Mouse (Mus musculus) CH12.LX (cell line): ENCODE data around the gene Cdc42. TPM values are rescaled to one million over a fixed set of nuclear protein-coding genes. Genes with fewer than 3 reads are reported as not detected.

Source experiments
- DNase-seq: peaks from one replicate; pipeline ENCODE4 v3.0.0-alpha.2; 2013; ENCODE audit errors: extremely low read depth
- H3K27ac ChIP-seq: 2 replicates; pipeline ENCODE4 v1.5.1; 2012; ENCODE audit warnings: low read depth, mild to moderate bottlenecking, control low read depth, moderate library complexity; ENCODE audit not compliant: insufficient read depth
- H3K27me3 ChIP-seq: replicated peaks from 2 replicates; pipeline ENCODE3; 2012; ENCODE audit warnings: inconsistent platforms
- H3K36me3 ChIP-seq, 2 experiments: replicated peaks in 1 of 2; 2 replicates each; pipeline versions ENCODE3 to v1.6.1; 2012; ENCODE audit warnings: inconsistent platforms in 1 of 2, low read length in 1 of 2, mild to moderate bottlenecking in 1 of 2, mixed read lengths in 1 of 2, moderate library complexity in 1 of 2; ENCODE audit not compliant: control insufficient read depth in 1 of 2, insufficient read depth in 1 of 2
- H3K4me1 ChIP-seq, 2 experiments: 2 replicates each; pipeline ENCODE4 v1.6.1; 2012; ENCODE audit warnings: inconsistent platforms in 1 of 2, moderate library complexity in 1 of 2; ENCODE audit not compliant: insufficient read depth in 2 of 2, control insufficient read depth in 1 of 2
- H3K4me2 ChIP-seq: 2 replicates; pipeline ENCODE4 v1.6.1; 2012; ENCODE audit warnings: low read depth, mild to moderate bottlenecking, control low read depth; ENCODE audit not compliant: poor library complexity, insufficient read depth, severe bottlenecking
- H3K4me3 ChIP-seq, 3 experiments: fragments of 150-350 bp in 1 of 3; sonication (generic) in 1 of 3; replicated peaks in 1 of 3; 2 replicates each; pipeline versions ENCODE3 to v1.5.1; 2011 to 2012; ENCODE audit warnings: low read depth in 2 of 3, low read length in 2 of 3, mild to moderate bottlenecking in 2 of 3, moderate library complexity in 2 of 3, control low read depth in 1 of 3, improper control_type of control experiment in 1 of 3, inconsistent platforms in 1 of 3, mixed read lengths in 1 of 3; ENCODE audit not compliant: poor library complexity in 1 of 3
- H3K79me2 ChIP-seq: replicated peaks from 2 replicates; pipeline ENCODE4 v1.6.1; 2012; ENCODE audit warnings: mild to moderate bottlenecking, moderate library complexity; ENCODE audit not compliant: control insufficient read depth, poor library complexity, insufficient read depth, severe bottlenecking; ENCODE audit errors: extremely low read depth
- H3K9ac ChIP-seq: 2 replicates; pipeline ENCODE4 v1.6.1; 2012; ENCODE audit warnings: low read depth, mild to moderate bottlenecking, control low read depth, moderate library complexity; ENCODE audit not compliant: insufficient read depth
- H3K9me3 ChIP-seq: replicated peaks from 2 replicates; pipeline ENCODE3; 2012; ENCODE audit warnings: low read length, inconsistent platforms, mixed read lengths
- BHLHE40 ChIP-seq: IDR thresholded peaks from 2 replicates; pipeline ENCODE4 v1.6.1; 2011; ENCODE audit warnings: mild to moderate bottlenecking, low read depth, low read length, improper control_type of control experiment
- CHD1 ChIP-seq: IDR thresholded peaks from 2 replicates; pipeline ENCODE4 v1.6.1; 2012; ENCODE audit warnings: low read depth, low read length, improper control_type of control experiment, inconsistent platforms
- CTCF ChIP-seq, 2 experiments: IDR thresholded peaks in 1 of 2; conservative IDR thresholded peaks in 1 of 2; 2 replicates each; pipeline ENCODE4 v1.5.1; 2011 to 2012; ENCODE audit warnings: low read depth in 2 of 2, low read length in 2 of 2, improper control_type of control experiment in 1 of 2, inconsistent platforms in 1 of 2, mild to moderate bottlenecking in 1 of 2, moderate library complexity in 1 of 2
- E2F4 ChIP-seq: IDR thresholded peaks from 2 replicates; pipeline ENCODE4 v1.6.1; 2011; ENCODE audit warnings: low read depth, low read length, improper control_type of control experiment; ENCODE audit not compliant: insufficient replicate concordance
- ELF1 ChIP-seq: IDR thresholded peaks from 2 replicates; pipeline ENCODE4 v1.6.1; 2014; ENCODE audit warnings: low read depth, mild to moderate bottlenecking, inconsistent platforms, low read length, improper control_type of control experiment
- ETS1 ChIP-seq: conservative IDR thresholded peaks from 2 replicates; pipeline ENCODE4 v1.6.1; 2012; ENCODE audit warnings: low read depth, mild to moderate bottlenecking, inconsistent platforms, low read length, improper control_type of control experiment, moderate library complexity
- GABPA ChIP-seq: IDR thresholded peaks from 2 replicates; pipeline ENCODE4 v1.6.1; 2012; ENCODE audit warnings: low read depth, low read length, improper control_type of control experiment, inconsistent platforms; ENCODE audit not compliant: insufficient replicate concordance
- HCFC1 ChIP-seq: IDR thresholded peaks from 2 replicates; pipeline ENCODE4 v1.6.1; 2012; ENCODE audit warnings: low read depth, mild to moderate bottlenecking, inconsistent platforms, low read length, improper control_type of control experiment
- IRF4 ChIP-seq: IDR thresholded peaks from 2 replicates; pipeline ENCODE4 v1.6.1; 2014; ENCODE audit warnings: low read depth, mild to moderate bottlenecking, inconsistent platforms, low read length, improper control_type of control experiment
- JUN ChIP-seq: IDR thresholded peaks from 2 replicates; pipeline ENCODE4 v1.6.1; 2011; ENCODE audit warnings: low read depth, mild to moderate bottlenecking, low read length, improper control_type of control experiment, moderate library complexity; ENCODE audit not compliant: insufficient read depth
- JUND ChIP-seq: conservative IDR thresholded peaks from 2 replicates; pipeline ENCODE4 v1.6.1; 2011; ENCODE audit warnings: low read depth, low read length, improper control_type of control experiment
- KAT2A ChIP-seq: IDR thresholded peaks from 2 replicates; pipeline ENCODE4 v1.6.1; 2012; ENCODE audit warnings: low read length, improper control_type of control experiment, inconsistent platforms; ENCODE audit not compliant: insufficient replicate concordance
- MAFK ChIP-seq: IDR thresholded peaks from 2 replicates; pipeline ENCODE4 v1.6.1; 2011; ENCODE audit warnings: low read length, improper control_type of control experiment; ENCODE audit not compliant: insufficient replicate concordance
- MAZ ChIP-seq: IDR thresholded peaks from 2 replicates; pipeline ENCODE4 v1.6.1; 2012; ENCODE audit warnings: low read depth, mild to moderate bottlenecking, inconsistent platforms, low read length, improper control_type of control experiment, moderate library complexity
- MXI1 ChIP-seq: IDR thresholded peaks from 2 replicates; pipeline ENCODE4 v1.6.1; 2011; ENCODE audit warnings: mild to moderate bottlenecking, low read depth, low read length, improper control_type of control experiment
- MYC ChIP-seq: IDR thresholded peaks from 2 replicates; pipeline ENCODE4 v1.6.1; 2011; ENCODE audit warnings: low read depth, mild to moderate bottlenecking, improper control_type of control experiment, low read length
- NELFE ChIP-seq: IDR thresholded peaks from 2 replicates; pipeline ENCODE4 v1.6.1; 2011; ENCODE audit warnings: low read depth, low read length, improper control_type of control experiment
- NRF1 ChIP-seq: IDR thresholded peaks from 2 replicates; pipeline ENCODE4 v1.6.1; 2014; ENCODE audit warnings: low read depth, mild to moderate bottlenecking, inconsistent platforms, low read length, improper control_type of control experiment, moderate library complexity
- PAX5 ChIP-seq: IDR thresholded peaks from 2 replicates; pipeline ENCODE4 v1.6.1; 2012; ENCODE audit warnings: low read length, inconsistent platforms, mixed read lengths
- POLR2A ChIP-seq: IDR thresholded peaks from 2 replicates; pipeline ENCODE4 v1.6.1; 2011; ENCODE audit warnings: low read depth, mild to moderate bottlenecking, improper control_type of control experiment, low read length
- POLR2AphosphoS2 ChIP-seq: IDR thresholded peaks from 2 replicates; pipeline ENCODE4 v1.6.1; 2011; ENCODE audit warnings: low read depth, low read length, improper control_type of control experiment
- RAD21 ChIP-seq: IDR thresholded peaks from 2 replicates; pipeline ENCODE4 v1.6.1; 2011; ENCODE audit warnings: low read depth, mild to moderate bottlenecking, low read length, improper control_type of control experiment, moderate library complexity
- RCOR1 ChIP-seq: conservative IDR thresholded peaks from 2 replicates; pipeline ENCODE4 v1.6.1; 2012; ENCODE audit warnings: low read depth, mild to moderate bottlenecking, inconsistent platforms, low read length, improper control_type of control experiment
- SIN3A ChIP-seq: IDR thresholded peaks from 2 replicates; pipeline ENCODE4 v1.6.1; 2012; ENCODE audit warnings: low read length, improper control_type of control experiment, inconsistent platforms
- SMC3 ChIP-seq: IDR thresholded peaks from 2 replicates; pipeline ENCODE4 v1.6.1; 2011; ENCODE audit warnings: low read depth, low read length, improper control_type of control experiment
- TBP ChIP-seq: conservative IDR thresholded peaks from 2 replicates; pipeline ENCODE4 v1.6.1; 2011; ENCODE audit warnings: low read depth, low read length, improper control_type of control experiment
- ZC3H11A ChIP-seq: IDR thresholded peaks from 2 replicates; pipeline ENCODE4 v1.6.1; 2012; ENCODE audit warnings: low read depth, mild to moderate bottlenecking, inconsistent platforms, low read length, improper control_type of control experiment
- ZKSCAN1 ChIP-seq: IDR thresholded peaks from 2 replicates; pipeline ENCODE4 v1.6.1; 2012; ENCODE audit warnings: low read depth, inconsistent platforms, low read length, improper control_type of control experiment, borderline replicate concordance
- ZMIZ1 ChIP-seq: IDR thresholded peaks from 2 replicates; pipeline ENCODE4 v1.6.1; 2012; ENCODE audit warnings: low read depth, mild to moderate bottlenecking, inconsistent platforms, low read length, improper control_type of control experiment
- ZNF384 ChIP-seq: IDR thresholded peaks from 2 replicates; pipeline ENCODE4 v1.6.1; 2012; ENCODE audit warnings: low read depth, low read length, improper control_type of control experiment, inconsistent platforms
- dilution Hi-C: fragments of 300-500 bp; cut with MboI; formaldehyde crosslinking; loops from 2 replicates; pipeline ENCODE4 v1.14.3; 2020; ENCODE audit warnings: low sequenced_read_pairs; ENCODE audit not compliant: extremely low pct_unique_long_range_greater_than_20kb, extremely low pct_ligation_motif_present
- in situ Hi-C: fragments of 300-500 bp; cut with MboI; formaldehyde crosslinking; loops from 3 replicates; pipeline ENCODE4 v1.14.3; 2019; ENCODE audit warnings: low sequenced_read_pairs, low pct_ligation_motif_present, low pct_unique_long_range_greater_than_20kb, mixed read lengths
- polyA plus RNA-seq: library from polyadenylated mRNA; unstranded; fragments of >175 nt; gene quantifications from 2 replicates; pipeline ENCODE4 v1.2.1, GENCODE M21; 2012; ENCODE audit warnings: low read depth; ENCODE audit not compliant: insufficient read length
- total RNA-seq, 2 experiments: library from RNA; depleted of rRNA; stranded (reverse); fragments of 300-350 nt in 1 of 2; fragments of >200 nt in 1 of 2; gene quantifications; 2 replicates each; pipeline ENCODE4 v1.2.3; 2012 to 2014

Cdc42 gene
- total and polyA plus RNA-seq, 3 experiments: 209 to 594 (median 378) TPM

DNA sequence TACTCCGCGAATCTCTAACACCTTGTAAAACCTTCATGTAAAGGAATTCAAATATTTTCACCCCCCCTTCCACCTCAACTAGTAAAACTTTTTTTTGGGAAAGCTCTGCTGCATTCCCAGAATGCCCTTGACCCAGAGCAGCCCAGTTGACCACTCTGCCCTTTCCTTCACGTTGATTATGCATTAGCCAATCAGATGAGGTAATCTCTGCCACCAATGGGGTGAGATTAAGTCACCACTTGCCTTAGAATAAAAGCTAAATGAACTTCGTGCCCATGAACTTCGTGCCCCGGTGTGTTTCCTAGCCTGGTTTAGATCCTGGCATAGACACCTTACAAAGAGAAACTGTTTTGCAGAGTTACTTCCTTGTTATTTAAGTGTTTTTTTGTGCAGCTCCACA, 31.5 kb upstream of the Cdc42 start:
- H3K27me3 ChIP-seq: no peaks in the 10 kb centered on the region
- peaks cover 2% of the 10 kb centered on the region for H3K9me3 ChIP-seq
- H3K4me3 ChIP-seq: peak overlapping the region; percentile 89 to 93 (median 92)
- H3K4me1 ChIP-seq: peaks cover 6 to 17% of the 10 kb centered on the region in 2 experiments; a peak in 3 of 4 replicates
- in situ Hi-C loops (no loop called here), dilution Hi-C loops (no loop called here)
- no peak overlapping the region for H3K27ac ChIP-seq
- peaks cover 9% of the 10 kb centered on the region; the same call in 1 of the 2 replicates for H3K79me2 ChIP-seq
- H3K36me3 ChIP-seq: peaks cover 0 to 12% of the 10 kb centered on the region in 2 experiments
- TF ChIP-seq TBP (peak; percentile 11; the same call in 1 of the 2 replicates), CTCF (conservative IDR thresholded peaks at IDR 0.05 in 1 of 2, IDR thresholded peaks at IDR 0.05 in 1 of 2; ENCODE audit: low read depth in 2 of 2, low read length in 2 of 2) (no peak)
- H3K9ac ChIP-seq: peak overlapping the region; percentile 77
- H3K4me2 ChIP-seq: peak overlapping the region; percentile 83
- DNase-seq: no peak

- peak overlapping the region; percentile 87 for H3K9ac ChIP-seq
- DNase-seq: peak; percentile 94
- H3K36me3 ChIP-seq: peaks cover 0 to 12% of the 10 kb centered on the region in 2 experiments
- peak overlapping the region; percentile 63 for H3K27ac ChIP-seq
- peaks cover 4 to 11% of the 10 kb centered on the region in 2 experiments; a peak in 2 of 4 replicates for H3K4me1 ChIP-seq
- dilution Hi-C loops (no loop called here), in situ Hi-C loops (no loop called here)
- peaks cover 2% of the 10 kb centered on the region for H3K9me3 ChIP-seq
- H3K4me3 ChIP-seq: peak overlapping the region; percentile 89 to 93 (median 92)
- peaks cover 9% of the 10 kb centered on the region; the same call in 1 of the 2 replicates for H3K79me2 ChIP-seq
- H3K4me2 ChIP-seq: peak overlapping the region; percentile 83
- no peaks in the 10 kb centered on the region for H3K27me3 ChIP-seq
- TF ChIP-seq CTCF (conservative IDR thresholded peaks at IDR 0.05 in 1 of 2, IDR thresholded peaks at IDR 0.05 in 1 of 2; ENCODE audit: low read depth in 2 of 2, low read length in 2 of 2) (no peak), JUN (no peak), TBP (peak; percentile 90), E2F4 (no peak; the same call in 1 of the 2 replicates), RCOR1 (no peak), ZKSCAN1 (no peak), MAFK (no peak), ZNF384 (no peak), SMC3 (0 out of 2 replicates have a peak, but pooled peaks have one; percentile 7), BHLHE40 (peak; percentile 46), ETS1 (peak; percentile 33; the same call in 1 of the 2 replicates), MXI1 (peak; percentile 81), PAX5 (no peak), NRF1 (no peak), MYC (peak; percentile 90), ELF1 (peak; percentile 100), HCFC1 (peak; percentile 91), ZC3H11A (no peak), IRF4 (peak; percentile 54; the same call in 1 of the 2 replicates), GABPA (no peak; the same call in 1 of the 2 replicates), NELFE (peak; percentile 91), CHD1 (no peak), POLR2AphosphoS2 (peak; percentile 75), JUND (no peak), ZMIZ1 (peak; percentile 76), KAT2A (peak; percentile 87; the same call in 1 of the 2 replicates), RAD21 (no peak), SIN3A (peak; percentile 97), POLR2A (peak; percentile 92), MAZ (peak; percentile 60)
Measured at GRCm38 (mm10) chr4:137388059-137388794, 30.7 kb upstream of the Cdc42 start.
